Mouse (Mus musculus) ovary, postnatal 36 days (tissue): ENCODE results near the gene Rhbdd3.

Experiments
- DNase-seq: peaks from one replicate; pipeline ENCODE4 v3.0.0; 2022; ENCODE audit warnings: low spot score, mixed read lengths

Rhbdd3 gene

DNA sequence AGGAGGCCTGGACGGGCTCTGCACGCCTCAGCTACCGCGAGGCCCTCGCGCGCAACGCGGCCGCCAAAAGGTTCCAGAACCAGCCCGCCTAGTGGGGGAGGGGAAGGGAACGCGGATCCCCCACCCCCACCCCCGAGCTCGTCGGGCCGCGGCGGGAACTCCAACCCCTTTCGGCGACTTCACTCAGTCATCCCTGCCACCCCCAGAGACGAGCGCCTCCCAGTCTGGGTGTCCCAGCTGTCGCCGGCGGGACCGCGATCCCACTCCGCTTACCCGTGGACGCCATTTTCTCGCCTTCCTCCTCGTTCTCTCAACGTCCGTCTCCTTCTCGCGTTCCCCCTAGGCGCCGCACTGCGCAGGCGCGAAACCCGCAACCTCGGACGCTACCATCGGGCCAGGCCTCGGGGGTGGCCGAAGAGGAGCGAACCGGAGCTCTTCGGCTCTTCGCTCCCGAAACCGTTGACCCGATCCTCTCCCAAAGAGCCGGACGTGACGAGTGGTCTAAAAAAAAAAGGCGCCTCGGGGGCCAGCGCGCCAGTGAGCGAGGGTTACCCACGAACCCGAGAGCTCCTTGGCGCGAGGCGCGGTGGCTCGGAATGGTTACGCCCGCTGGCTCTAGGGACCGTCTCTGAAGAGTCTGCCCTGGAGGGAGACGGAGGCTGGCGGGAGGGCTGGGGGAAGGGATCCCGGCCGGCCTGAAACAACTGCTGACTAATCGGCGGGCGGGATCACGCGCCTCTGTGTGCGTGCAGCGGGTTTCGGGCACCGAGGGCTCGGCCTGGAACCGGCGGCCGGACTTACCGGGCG is at the start of gene Rhbdd3, which contains the start of gene Ewsr1:
TSS of gene Rhbdd3 (plus strand) at position 191 of the 807 bp plus-strand sequence.
TSS of gene Ewsr1 (minus strand) at position 531 of the 807 bp plus-strand sequence.
- DNase-seq = peak; percentile 98

DNA sequence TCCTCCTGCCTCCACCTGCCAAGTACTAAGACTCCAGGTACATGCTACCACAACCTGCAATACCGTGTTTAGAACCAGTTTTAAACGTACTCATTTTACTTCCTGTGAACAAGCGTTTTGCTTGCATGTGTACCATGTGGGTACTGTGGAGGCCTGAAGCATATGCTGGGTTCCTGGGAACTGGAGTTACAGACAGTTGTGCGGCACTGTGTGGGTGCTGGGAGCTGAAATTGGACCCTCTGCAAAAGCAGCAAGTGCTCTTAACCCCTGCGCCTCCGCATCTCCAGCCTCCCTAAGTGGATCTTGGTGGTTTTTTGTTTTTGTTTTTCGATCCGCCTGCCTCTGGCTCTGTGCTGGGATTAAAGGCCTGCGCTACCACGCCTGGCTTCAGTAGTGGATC is 47.1 kb upstream of the Rhbdd3 start:
- DNase-seq = no peak

DNA sequence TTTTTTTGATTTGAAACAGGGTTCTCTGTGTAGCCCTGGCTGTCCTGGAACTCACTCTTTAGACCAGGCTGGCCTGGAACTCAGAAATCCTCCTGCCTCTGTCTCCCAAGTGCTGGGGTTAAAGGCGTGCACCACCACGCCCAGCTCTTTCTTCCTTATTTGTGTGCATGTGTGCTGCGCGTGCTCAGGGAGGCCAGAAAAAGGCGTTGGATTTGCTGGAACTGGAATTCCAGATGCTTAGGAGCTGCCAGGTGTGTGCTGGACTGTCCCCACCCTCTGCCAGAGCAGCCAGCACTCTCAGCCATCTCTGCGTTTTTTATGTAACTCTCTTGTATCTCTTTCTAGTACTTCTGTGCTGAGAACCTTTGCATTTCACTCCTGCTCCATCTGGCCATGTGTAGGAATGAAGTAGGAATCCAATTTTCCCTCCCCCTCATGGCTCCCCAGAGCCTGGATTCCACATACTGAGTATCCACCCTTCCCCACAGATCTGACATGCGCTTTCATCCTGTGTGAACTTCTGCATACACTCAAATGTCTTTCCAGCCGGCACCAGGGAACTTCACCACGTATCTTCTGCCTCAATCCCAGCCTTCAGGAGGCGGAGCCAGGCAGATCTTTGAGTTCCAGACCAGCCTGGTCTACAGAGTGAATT is 46.4 kb upstream of the Rhbdd3 start:
- no peak for DNase-seq

DNA sequence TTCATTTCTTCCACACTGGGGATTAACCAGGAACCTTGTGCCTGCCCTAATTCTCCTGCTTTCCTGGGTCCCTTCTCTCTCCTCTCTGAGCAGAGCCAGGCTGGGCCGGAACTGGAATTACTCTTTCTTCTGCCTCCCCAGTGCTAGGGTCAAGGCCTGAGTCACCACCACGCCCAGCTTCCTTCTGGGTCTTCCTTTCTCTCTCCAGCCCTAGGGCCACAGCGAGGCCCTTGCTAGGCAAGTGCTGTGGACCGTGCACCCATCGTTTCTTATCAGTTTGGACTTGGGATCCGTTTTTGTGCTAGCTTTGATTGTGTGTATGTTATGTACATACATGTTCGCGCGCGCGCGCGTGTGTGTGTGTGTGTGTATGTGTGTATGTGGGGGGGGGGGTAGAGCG is 44.6 kb upstream of the Rhbdd3 start:
- no peak for DNase-seq

- DNase-seq = peak; percentile 30
Observed at GRCm38 (mm10) chr11:5054874-5055273, 43.9 kb upstream of the Rhbdd3 start.

GRCm38 (mm10) chr11:5055945-5056938 is 42.5 kb upstream of the Rhbdd3 start:
- no peak for DNase-seq

DNA sequence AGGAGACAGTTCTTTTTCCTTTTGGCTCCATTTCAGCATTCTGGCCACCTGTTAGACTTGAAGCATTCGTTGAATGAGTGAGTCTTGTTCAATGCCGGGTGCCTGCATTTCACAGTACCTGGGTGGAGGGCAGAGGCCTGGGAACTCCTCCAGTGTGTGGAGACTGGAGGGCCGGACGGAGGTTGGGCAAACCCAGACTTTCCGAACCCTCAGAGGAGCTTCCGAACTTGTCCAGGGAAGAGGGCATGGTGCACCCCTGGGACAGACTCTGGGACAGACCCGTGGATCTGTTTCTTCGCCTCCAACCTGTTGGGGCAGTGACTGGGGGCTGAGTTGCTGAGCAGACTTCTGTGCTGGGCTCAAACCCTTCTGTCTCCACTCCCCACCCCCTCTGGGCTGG is 41.7 kb upstream of the Rhbdd3 start:
- DNase-seq = no peak

DNA sequence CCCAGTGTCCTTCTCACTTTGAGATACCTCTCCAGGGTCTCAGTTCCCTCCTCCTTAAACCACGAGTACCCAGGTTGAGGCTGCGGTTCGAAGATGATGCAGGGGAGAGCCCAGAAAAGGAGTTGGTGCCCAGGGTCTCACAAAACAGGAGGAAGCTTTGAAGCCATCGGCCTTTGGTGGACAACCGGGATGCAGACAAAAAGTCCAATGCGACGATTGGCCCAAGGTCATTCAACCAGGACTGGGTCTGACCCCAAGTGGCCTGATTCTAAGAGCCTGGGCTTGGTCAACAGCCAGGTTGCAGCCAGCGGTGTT is 41.2 kb upstream of the Rhbdd3 start:
- no peak for DNase-seq

DNA sequence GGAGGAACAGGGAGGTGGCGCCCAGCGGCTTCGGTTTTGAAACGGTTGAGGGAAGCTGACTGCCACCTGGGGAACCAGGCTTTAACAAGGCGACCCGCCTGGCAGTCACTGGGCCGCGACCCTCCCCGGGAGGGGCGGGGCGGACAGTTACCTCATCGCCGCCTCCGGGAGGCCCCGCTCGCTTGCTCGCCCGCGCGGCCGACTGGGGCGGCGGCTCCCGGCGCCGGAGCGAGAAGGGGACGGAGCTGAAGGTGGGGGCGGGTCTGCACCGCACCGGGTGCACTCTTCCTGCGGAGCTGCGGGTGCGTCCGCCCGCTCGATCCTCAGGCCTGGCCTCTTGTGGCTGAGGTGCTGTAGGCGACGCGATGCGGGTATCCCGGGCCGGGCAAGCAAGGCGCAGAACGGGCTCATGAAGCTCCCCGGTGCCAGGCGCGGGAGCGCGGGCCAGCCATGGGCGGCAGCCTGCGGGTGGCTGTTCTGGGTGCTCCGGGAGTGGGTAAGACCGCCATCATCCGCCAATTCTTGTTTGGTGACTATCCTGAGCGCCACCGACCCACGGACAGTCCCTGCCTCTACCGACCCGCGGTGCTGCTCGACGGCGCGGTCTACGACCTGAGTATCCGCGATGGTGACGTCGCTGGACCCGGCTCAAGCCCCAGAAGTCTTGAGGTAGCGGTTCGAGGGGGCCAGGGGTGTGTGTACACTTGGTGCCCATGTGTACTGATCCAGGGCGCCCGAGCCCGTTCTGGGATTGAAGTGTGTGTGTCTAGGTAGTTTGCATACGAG is 40.7 kb upstream of the Rhbdd3 start, which contains the start of gene Rasl10a:
TSS of gene Rasl10a (plus strand) at position 273 of the 786 bp plus-strand sequence.
- peak; percentile 55 for DNase-seq

GRCm38 (mm10) chr11:5058783-5059182 is 39.9 kb upstream of the Rhbdd3 start:
- DNase-seq = no peak

GRCm38 (mm10) chr11:5059230-5059629 is 39.5 kb upstream of the Rhbdd3 start:
- no peak for DNase-seq

GRCm38 (mm10) chr11:5059704-5060156 is 39.0 kb upstream of the Rhbdd3 start:
- DNase-seq = peak; percentile 46

- DNase-seq = peak; percentile 26
Observed at GRCm38 (mm10) chr11:5060756-5061412, 37.8 kb upstream of the Rhbdd3 start.

DNA sequence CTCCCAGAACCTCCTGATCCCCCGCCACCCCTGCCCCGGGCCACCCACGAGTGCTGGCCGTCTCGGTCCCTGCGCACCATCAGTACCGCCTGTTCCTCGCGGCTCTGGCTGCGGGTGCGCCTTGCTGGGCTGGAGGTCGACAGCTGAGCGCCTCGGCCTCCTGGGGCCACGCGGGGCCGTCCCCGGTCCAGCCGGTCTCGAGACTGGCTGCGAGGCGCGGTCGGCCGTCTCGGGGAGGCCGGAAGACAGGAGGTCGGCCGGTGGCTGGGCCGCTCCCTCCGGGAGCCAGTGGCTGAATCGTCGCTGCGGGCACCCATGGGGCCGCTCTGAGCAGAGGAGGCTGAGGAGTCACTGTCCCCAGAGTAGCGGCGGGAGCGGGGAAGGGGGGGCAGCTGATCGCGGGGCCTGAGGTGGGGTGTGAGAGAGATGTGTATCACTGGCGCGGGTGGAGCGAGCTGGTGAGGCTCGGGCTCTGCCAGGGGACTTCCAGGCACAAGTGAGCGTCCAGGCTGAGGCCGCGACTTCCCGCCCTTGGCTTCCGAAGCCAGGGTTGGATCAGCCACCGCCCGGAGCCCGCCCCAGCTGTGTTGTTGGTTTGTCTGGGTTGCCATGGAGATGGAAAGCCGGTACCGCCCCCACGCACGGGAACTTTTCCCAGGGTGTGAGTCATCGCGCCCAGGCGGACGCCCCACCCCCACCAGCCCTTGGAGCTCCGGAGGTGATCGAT is 37.1 kb upstream of the Rhbdd3 start:
- peak; percentile 94 for DNase-seq

- DNase-seq = peak; percentile 29
Observed at GRCm38 (mm10) chr11:5062326-5062725, 36.4 kb upstream of the Rhbdd3 start.

GRCm38 (mm10) chr11:5062860-5063505 is 35.7 kb upstream of the Rhbdd3 start:
- peak; percentile 40 for DNase-seq

DNA sequence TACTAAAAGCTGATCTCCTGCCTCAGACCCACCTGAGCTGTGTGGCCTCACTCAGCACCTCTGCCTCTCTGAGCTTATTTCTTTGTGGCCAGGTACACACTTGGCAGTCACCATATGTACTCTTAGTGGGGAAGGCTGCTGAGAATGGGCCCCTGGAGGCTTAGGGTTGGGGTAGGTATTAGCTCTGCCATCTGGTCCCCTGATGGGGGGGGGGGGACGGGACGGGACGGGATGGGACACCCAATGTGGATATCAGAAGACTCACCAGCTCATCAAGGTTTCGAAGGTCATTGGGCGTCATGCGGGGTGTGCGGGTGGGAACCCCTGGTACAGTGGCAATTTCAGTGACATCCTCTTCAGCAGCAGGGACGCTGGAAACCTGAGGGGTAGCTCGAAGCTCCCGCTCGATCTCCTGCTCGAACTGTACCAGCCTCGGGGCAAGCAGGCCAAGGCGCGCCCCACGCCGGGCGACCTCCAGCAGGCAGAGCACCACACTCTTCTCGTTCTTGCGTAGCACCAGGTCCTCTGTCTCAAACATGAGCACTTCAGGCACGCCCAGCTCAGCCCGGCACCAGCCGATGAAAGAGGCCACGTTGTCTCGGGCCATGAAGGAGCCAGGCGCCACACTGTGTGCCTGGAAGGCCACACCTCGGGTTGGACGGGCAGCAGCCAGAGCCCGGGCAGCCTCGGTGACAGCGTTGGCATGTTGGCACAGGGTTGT is 35.0 kb upstream of the Rhbdd3 start:
- peak; percentile 27 for DNase-seq

DNA sequence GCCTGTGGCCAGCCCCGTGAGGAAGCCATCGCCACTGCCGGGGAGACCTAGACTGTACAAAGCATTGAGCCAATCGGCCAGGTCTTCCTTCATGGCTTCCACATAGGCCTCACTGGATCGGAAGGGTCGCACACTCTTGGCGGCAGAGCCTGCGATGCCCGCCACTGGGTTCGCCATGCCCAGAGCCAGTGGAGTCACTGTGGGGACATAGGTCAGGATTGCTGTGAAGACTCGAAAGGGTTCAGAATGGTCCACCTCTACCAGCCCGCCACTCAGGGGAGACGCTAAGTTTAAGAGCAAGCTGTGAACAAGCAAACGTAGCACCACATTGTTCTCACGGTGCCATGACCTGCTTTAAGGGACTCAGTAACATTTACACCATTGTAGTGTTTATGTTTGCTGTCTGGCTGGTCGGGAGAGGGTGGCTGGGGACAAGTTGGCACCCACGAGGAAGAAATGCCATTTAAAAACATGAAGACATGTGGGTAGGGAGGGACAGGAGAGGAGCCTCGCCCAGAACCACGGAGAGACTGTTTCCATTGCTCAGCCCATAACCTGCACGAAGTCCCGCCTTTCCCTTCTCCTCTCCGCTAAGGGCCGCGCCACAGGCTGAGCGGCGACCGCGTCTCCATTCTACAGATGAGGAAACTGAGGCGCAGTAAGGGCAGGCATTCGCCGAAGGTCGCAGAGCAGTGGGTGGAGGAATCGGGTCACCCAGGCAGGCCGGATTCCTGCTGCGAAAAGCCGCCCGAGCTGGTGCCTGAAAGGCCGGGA is 34.3 kb upstream of the Rhbdd3 start:
- no peak for DNase-seq
